Comparison of ENCODE assay signal across 8 mouse cellular contexts in the genomic region with DNA sequence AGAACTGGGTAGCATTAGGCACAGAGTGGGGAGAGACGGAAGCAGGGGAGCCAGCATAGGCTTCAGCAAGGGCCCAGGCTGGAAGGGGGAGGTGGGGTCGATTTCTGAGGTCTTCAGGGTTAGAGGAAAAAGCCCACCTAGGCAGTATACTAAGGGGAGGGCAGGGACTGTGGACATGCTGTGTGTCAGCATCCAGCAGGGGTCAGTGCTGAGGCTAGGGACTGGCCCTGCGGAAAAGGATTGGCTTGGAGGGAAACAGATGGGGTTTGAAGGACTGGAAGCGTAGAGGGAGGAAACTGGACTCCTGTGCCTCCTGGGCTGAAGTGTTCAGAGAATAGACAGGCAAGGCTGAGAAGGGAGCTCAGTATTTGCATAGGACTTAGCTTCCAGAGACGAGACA.
DNase-seq lines count a peak whose midpoint lies in the region; ATAC-seq and TF ChIP-seq lines count a peak whose summit lies in the region.

No protein-coding gene starts in this region.

- no peak overlapping the region for H3K4me3 ChIP-seq in bone marrow, adult 2 months (replicated peaks; ENCODE audit: control insufficient read depth, low read depth, low read length)
- no peak overlapping the region for H3K4me3 ChIP-seq in forebrain, embryonic 14.5 days (ENCODE audit: low read depth, low read length)
- no peak overlapping the region for H3K4me3 ChIP-seq in hindbrain, embryonic 11.5 days (ENCODE audit: low read depth, low read length)
- H3K4me3 ChIP-seq in liver, embryonic 11.5 days (ENCODE audit: low read depth, low read length), result no peak overlapping the region

- TF ChIP-seq POLR2A in bone marrow, adult 2 months (IDR thresholded peaks at IDR 0.05; ENCODE audit: borderline replicate concordance, control insufficient read depth, low read depth, low read length), result no peak

- no peaks in the 10 kb centered on the region; the same call in 1 of the 2 replicates for H3K4me1 ChIP-seq in bone marrow, adult 2 months (ENCODE audit: control insufficient read depth, insufficient read depth, low read length)
- H3K4me1 ChIP-seq in forebrain, embryonic 14.5 days (ENCODE audit: control insufficient read depth, insufficient read depth, low read length), result no peaks in the 10 kb centered on the region
- H3K4me1 ChIP-seq in hindbrain, embryonic 11.5 days (replicated peaks; ENCODE audit: control insufficient read depth, insufficient read depth, low read length), result no peaks in the 10 kb centered on the region; the same call in 1 of the 2 replicates
- H3K4me1 ChIP-seq in liver, embryonic 11.5 days (replicated peaks; ENCODE audit: control insufficient read depth, insufficient read depth, low read length), result peaks cover 30% of the 10 kb centered on the region

- ATAC-seq in forebrain, embryonic 14.5 days, result peak; percentile 81
- ATAC-seq in hindbrain, embryonic 11.5 days (ENCODE audit: low FRiP score), result peak; percentile 79; the same call in 1 of the 2 replicates
- ATAC-seq in liver, embryonic 11.5 days (replicated peaks; ENCODE audit: low FRiP score), result peak; percentile 48
- peak; percentile 55; the same call in 1 of the 2 replicates for ATAC-seq in monocyte, adult 5-6 weeks (replicated peaks; ENCODE audit: insufficient number of reproducible peaks, low FRiP score, low TSS enrichment, poor library complexity, severe bottlenecking)

- no peak overlapping the region for H3K4me2 ChIP-seq in forebrain, embryonic 14.5 days (ENCODE audit: low read length)
- H3K4me2 ChIP-seq in hindbrain, embryonic 11.5 days (replicated peaks; ENCODE audit: low read depth, low read length), result no peak overlapping the region
- no peak overlapping the region for H3K4me2 ChIP-seq in liver, embryonic 11.5 days

- no peaks in the 10 kb centered on the region for H3K36me3 ChIP-seq in forebrain, embryonic 14.5 days (ENCODE audit: control insufficient read depth, insufficient read depth, low read length)
- no peaks in the 10 kb centered on the region for H3K36me3 ChIP-seq in hindbrain, embryonic 11.5 days (ENCODE audit: control insufficient read depth, insufficient read depth, low read length)
- H3K36me3 ChIP-seq in liver, embryonic 11.5 days (ENCODE audit: control insufficient read depth, insufficient read depth, low read length), result no peaks in the 10 kb centered on the region

- peak; percentile 50 to 81 for DNase-seq in left cerebral cortex, postnatal 10 days (ENCODE audit: extremely low spot score in 1 of 2, low spot score in 2 of 2)
- DNase-seq in left cerebral cortex, adult 8-10 months (ENCODE audit: low spot score in 2 of 2), result no peak
- peak; percentile 71 for DNase-seq in forebrain, embryonic 14.5 days (ENCODE audit: low spot score)
- peak; percentile 79 for DNase-seq in hindbrain, embryonic 11.5 days (ENCODE audit: low spot score)
- peak; percentile 54 for DNase-seq in liver, embryonic 11.5 days (ENCODE audit: low spot score)
- DNase-seq in frontal cortex, postnatal 14 days (ENCODE audit: low spot score in 2 of 2), result no peak

- no peak overlapping the region for H3K27ac ChIP-seq in bone marrow, adult 2 months (ENCODE audit: control insufficient read depth, insufficient read depth, low read depth, low read length, poor library complexity)
- H3K27ac ChIP-seq in forebrain, embryonic 14.5 days (ENCODE audit: low read depth, low read length), result no peak overlapping the region
- H3K27ac ChIP-seq in hindbrain, embryonic 11.5 days (ENCODE audit: low read depth, low read length), result no peak overlapping the region
- peak overlapping the region; percentile 56; the same call in 1 of the 2 replicates for H3K27ac ChIP-seq in liver, embryonic 11.5 days (ENCODE audit: low read depth, low read length)

- H3K27me3 ChIP-seq in forebrain, embryonic 14.5 days (replicated peaks; ENCODE audit: control insufficient read depth, insufficient read depth, low read length), result no peaks in the 10 kb centered on the region
- H3K27me3 ChIP-seq in hindbrain, embryonic 11.5 days (ENCODE audit: control insufficient read depth, insufficient read depth, low read length), result no peaks in the 10 kb centered on the region
- no peaks in the 10 kb centered on the region for H3K27me3 ChIP-seq in liver, embryonic 11.5 days (replicated peaks; ENCODE audit: control insufficient read depth, insufficient read depth, low read length)

- 30% methylated on average over 5 of the region's 5 CpGs for WGBS in bone marrow, adult 2 months
- WGBS in forebrain, embryonic 14.5 days, result 38% methylated on average over 5 of the region's 5 CpGs
- WGBS in hindbrain, embryonic 11.5 days, result 42% methylated on average over 5 of the region's 5 CpGs
- WGBS in liver, embryonic 11.5 days, result 41% methylated on average over 5 of the region's 5 CpGs

- H3K9ac ChIP-seq in forebrain, embryonic 14.5 days (ENCODE audit: low read length), result no peak overlapping the region
- no peak overlapping the region for H3K9ac ChIP-seq in hindbrain, embryonic 11.5 days (ENCODE audit: low read depth, low read length)
- no peak overlapping the region for H3K9ac ChIP-seq in liver, embryonic 11.5 days (ENCODE audit: low read depth, low read length)

- H3K9me3 ChIP-seq in forebrain, embryonic 14.5 days (replicated peaks; ENCODE audit: control insufficient read depth, low read length), result no peaks in the 10 kb centered on the region
- H3K9me3 ChIP-seq in hindbrain, embryonic 11.5 days (ENCODE audit: control insufficient read depth, low read length), result no peaks in the 10 kb centered on the region
- H3K9me3 ChIP-seq in liver, embryonic 11.5 days (ENCODE audit: control insufficient read depth, low read length), result no peaks in the 10 kb centered on the region

- intact Hi-C loops in left cerebral cortex, postnatal 10 days (cut with DNase I), result no loop called here

- peak; percentile 75 for TF ChIP-seq CTCF in bone marrow, adult 2 months (IDR thresholded peaks at IDR 0.05; ENCODE audit: control insufficient read depth, insufficient read depth, low read length)

Comparison
In these comparisons a context has a peak if more than half of its experiments do, and no peak if none do; other contexts are left out.
1. DNase-seq: peak in left cerebral cortex, postnatal 10 days (2 of 2), forebrain, embryonic 14.5 days (single experiment), hindbrain, embryonic 11.5 days (single experiment) and liver, embryonic 11.5 days (single experiment); none in left cerebral cortex, adult 8-10 months (0 of 2) and frontal cortex, postnatal 14 days (0 of 2).
2. Peak in every context shown above with its lines, with median percentiles within 50 percentile points of each other: ATAC-seq.